Mouse (Mus musculus) frontal cortex, adult (tissue): ENCODE measurements at regions not wholly inside any gene's neighbourhood (a gene's known extent, or its start where the extent isn't known, plus 50 kb on each side); places are given as distances from the start of the nearest gene placed in this dataset.
"Not testable (repeated sequence)": the region's sequence is repeated elsewhere in the genome, so short reads cannot be mapped to it uniquely, and the experiment has no call there.

Source experiments
- ATAC-seq: cut with Nextera tagmentation; 2 replicates; pipeline ENCODE4 v1.9.2; 2017; ENCODE audit warnings: mild to moderate bottlenecking, moderate library complexity, mixed read lengths; ENCODE audit not compliant: low TSS enrichment

DNA sequence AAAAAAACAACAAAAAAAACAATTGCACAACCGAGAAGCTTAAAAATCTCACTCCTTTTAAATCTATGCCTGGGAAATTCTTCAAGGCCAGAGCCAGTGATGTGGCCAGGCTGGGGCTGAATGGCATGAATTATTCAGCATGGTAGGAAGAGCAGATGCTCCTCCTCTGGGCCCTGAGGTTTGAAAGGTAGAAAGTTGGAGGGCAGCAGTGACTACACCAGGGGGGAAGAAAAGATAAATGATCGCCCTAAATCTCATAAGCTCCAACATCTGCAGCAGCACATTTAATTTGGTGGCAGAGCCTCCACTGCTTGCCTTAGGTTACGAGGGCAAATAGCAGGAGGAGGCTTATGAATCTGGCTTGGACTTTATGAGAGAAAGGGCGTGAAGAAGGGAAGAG, 455.1 kb downstream of the Cbln4 start:
- ATAC-seq, result no peak

- peak; percentile 69 for ATAC-seq
These were observed 455.6 kb downstream of the Cbln4 start for GRCm38 (mm10) chr2:171587635-171588034.

GRCm38 (mm10) chr2:171586853-171587220, 456.4 kb downstream of the Cbln4 start:
- ATAC-seq, result no peak

DNA sequence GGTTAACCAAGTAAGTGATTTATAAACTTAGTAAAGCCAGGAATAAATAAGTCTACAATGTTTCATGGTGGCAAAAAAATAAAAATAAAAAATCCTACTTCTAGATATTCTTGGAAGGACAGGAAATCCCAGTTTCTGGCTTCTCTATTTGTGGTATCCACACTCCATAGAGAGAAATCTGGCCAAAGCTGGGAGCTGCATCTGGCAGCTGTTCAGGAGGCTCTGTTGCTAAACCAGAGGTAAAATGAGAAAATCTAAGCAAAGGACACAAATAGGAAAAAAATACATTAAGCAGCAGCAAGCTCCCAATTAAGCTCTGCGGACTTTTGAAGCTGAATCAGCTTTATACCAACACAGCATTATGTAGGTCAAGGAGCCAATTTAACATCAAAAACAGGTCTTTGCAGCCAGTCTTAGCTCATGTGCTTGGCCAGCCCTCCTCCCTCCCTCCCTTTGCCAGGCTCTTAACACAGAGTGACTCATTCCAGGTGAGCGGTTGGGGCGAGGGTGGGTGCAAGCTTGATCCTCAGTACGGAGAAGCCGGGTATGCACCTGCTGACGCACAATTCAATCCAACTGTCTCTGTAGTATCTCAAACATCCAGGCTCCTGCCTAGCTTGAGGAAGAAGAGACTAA, 456.9 kb downstream of the Cbln4 start:
- ATAC-seq, result peak; percentile 88

GRCm38 (mm10) chr2:171574360-171574759, 468.9 kb downstream of the Cbln4 start:
- no peak for ATAC-seq

GRCm38 (mm10) chr2:171562656-171563055, 480.6 kb downstream of the Cbln4 start:
- no peak for ATAC-seq

GRCm38 (mm10) chr2:171542768-171543167, 500.5 kb downstream of the Cbln4 start:
- not testable (repeated sequence) for ATAC-seq

- no peak for ATAC-seq
These were observed 528.4 kb downstream of the Cbln4 start for GRCm38 (mm10) chr2:171514876-171515275.

DNA sequence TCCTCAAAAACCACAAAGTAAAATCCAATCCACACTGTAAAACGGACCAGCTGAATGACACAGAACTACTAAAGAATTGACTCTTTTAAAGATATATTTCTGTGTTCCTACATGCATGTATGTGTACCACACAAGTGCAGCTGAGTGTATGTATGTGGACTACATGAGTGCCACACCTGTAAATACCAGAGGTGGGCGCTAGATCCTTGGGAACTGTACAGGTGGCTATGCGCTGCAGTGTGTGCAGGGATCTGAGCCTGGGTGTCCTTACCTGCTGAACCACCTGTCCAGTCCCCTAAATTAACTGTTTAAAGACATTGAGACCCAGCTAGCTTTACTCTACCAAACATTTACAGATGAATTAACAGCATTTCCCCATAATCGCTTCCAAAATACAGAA, 546.6 kb downstream of the Cbln4 start:
- no peak for ATAC-seq

GRCm38 (mm10) chr2:171493741-171494140, 549.5 kb downstream of the Cbln4 start:
- ATAC-seq, result peak; percentile 78; the same call in 1 of the 2 replicates

DNA sequence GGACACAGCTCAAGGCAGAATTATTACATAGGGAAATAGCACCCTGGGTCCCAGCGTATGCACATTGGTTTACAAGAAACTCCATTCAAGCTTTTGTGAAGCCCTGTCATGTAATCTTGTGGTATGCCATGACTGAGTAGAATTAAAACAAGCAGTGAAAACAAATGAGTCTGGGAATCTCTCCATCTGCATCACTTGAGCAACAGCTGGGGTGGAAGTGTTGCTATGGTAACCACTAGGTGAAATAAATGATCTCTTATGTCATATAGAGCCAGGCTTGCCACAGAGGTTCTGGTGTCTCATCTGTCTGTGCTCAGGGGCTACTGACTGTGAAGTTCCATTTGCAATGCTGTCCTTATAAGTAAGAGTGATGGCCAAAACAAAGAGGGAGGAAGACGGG, 556.0 kb downstream of the Cbln4 start:
- no peak for ATAC-seq

DNA sequence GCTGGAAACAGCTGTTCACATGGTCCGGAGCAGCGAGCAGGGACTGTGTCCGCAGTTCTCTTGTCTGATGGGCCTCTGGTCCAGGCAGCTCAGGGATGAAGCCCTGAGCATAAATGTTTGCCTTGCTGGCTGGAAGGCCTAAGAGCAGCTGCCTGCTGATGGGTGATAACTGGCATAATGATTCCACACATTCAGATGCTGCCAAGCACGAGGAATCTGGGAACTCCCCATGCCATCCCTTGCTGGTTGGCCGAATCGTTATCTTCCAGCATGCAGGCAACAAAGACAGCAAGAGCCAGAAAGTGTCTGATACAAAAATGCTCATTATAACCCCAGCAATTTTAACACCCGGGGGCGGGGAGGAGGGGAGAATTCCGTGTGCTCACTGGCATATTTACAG, 590.0 kb downstream of the Cbln4 start:
- 0 out of 2 replicates have a peak, but pooled peaks have one; percentile 13 for ATAC-seq

- ATAC-seq, result no peak
These were observed 637.2 kb downstream of the Cbln4 start for GRCm38 (mm10) chr2:171406057-171406456.

GRCm38 (mm10) chr2:171388936-171389335, 654.3 kb downstream of the Cbln4 start:
- ATAC-seq, result no peak

DNA sequence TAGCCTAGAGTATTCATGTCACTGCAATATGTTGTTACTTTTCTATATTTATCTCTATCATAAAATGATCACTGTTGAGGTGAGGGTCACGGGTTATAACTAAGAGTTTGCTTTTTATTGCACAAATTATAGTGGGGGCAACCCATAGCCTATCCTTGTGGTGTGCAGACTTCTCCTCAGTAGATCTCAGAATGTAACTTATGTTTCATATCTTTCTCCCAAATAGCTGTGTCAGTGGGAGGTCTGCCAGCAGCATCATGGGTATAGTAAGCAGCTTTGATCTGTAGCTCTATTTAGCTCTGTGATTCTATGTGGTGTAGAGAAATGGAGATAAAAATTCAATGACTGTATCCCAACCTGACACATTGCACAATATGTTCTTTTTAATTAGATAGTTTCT, 641.9 kb downstream of the Dok5 start:
- ATAC-seq, result peak; percentile 31; the same call in 1 of the 2 replicates

DNA sequence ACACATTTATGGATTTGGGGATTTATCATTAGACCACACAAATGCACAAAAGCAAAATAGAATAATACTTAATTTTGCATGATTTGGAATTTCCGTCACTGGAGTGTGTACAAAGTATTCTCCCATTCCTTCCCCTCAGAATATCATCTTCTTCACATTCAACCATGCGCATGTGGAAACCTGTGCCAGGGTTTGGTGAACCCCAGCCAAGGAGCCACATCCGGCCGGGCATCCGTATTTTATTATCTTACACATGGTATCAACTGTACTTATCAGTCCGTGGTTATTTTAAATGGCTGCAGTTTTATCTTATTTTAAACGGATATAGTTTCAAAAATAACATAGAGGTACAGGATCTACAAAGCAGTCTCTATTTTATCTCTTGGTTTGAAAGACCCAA, 641.4 kb downstream of the Dok5 start:
- no peak for ATAC-seq

DNA sequence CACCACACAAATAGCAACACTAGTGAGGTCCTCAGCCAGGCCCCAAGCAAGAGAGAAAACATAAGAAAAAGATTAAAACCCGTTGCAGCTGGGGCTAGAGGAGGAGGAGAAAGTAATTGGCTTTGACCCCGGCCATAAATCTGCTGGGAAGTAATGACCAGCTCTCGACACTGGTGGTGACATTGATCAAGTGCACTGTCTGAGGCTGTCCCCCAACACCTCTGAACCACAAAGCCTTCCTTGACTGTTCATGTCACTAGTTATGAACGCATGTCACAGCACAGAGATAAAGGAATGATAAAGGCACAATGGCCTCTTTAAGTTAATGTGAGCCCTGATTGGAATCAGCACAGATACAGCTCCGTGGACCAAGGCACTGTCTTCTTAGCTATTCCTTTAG, 640.1 kb downstream of the Dok5 start:
- no peak for ATAC-seq

DNA sequence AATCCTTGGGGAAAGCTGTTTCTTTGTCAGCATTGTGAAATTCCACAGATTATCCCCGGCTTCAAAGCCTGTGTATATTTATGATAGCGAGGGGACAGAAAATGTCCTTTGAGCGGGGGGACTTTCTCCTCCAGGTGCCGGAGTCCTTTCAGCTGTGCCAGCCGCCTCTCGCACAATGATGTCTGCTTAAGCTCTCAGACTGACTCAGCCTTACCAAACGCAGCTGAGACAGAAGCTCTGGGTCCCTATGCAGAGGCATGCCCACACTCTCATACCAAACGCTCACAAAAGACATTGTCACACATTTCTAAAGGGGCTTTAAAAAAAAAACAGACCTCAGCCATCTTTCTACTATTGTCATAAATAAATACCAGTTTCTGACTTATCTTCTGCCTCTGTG, 633.9 kb downstream of the Dok5 start:
- ATAC-seq, result peak; percentile 44; the same call in 1 of the 2 replicates

DNA sequence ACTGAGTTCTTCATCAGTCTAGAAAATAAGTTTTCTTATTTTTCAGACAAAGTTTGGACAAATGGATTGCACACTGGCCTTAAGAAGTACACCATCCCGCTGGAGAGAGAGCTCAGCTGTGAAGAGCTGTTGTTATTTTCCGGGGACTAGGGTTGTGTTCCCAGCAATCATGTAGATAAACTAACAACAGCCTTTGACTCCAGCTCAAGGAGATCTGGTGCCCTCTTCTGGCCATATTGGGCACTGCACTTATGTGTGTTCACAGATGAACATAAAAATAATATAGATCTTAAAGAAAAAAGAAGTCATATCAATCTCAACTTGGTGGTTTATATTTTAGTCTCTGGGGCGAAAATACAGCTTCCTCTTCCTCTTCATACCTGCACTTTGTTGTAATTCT, 633.0 kb downstream of the Dok5 start:
- ATAC-seq, result no peak

DNA sequence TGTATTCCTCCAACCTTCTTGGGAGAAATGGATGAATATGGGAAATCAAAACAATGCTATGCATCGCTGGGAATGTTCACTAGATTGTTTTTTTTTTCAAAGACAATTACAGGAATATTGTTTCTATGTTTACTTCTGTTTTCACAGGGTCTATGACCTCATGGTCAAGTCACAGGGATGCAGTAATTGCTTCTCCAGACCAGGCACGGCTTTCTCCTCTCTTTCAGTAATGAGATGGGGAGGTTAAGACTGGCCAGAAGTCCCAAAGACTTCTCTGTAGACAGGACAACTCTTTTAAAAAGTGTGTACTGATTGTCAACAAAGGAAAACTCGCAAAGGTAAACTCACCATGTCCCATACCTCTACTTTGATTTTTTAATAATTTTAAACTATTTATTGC, 631.8 kb downstream of the Dok5 start:
- no peak for ATAC-seq

DNA sequence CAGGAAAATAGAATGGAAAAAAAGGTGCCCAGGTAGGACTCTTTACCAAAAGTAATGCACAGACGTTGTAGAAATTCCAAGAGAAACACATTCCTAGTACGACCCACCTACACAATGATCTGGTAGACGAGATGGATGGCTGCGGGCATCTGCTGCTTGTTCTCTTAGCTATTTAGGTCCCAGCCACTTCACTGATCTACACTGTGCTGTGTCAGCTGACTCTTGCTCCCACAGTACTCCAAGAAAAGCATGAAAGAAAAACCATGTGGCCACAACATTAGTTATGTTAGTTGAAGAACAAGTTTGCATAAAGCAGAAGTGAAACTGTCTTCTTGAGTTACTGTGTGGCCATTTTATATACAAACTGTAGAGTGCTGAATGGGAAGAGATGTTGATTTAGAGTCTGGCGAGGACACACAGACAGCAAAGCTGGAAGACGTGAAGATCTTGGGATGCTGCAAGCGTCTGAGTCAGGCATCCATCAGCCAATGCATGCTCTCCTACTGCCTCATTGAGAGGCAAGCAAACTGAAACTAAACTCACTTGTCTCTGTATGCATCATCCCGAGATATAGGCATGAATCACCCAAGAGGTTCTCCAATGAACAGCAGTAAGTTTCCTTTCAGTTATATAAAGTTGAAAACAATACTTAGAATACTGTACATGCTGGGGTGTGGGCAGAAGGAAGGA, 626.6 kb downstream of the Dok5 start:
- peak; percentile 98 for ATAC-seq

DNA sequence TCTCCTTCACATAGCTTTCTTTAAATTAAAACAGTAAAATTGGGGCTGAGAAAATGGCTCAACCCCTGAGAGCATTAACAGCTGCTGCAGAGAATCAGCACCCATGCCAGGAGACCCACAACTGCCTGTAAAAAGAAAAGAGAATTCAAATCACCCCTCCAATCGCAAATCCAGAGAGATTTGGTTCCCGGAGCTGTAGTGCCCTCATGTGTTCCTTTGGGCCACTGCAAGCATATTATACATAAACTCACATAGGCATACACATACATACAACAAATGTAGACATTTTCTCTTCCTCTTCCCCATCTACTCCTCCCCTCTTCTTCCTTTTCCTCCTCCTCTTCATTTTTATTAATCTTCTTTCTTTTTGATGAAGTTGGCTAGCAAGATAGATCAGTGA, 616.5 kb downstream of the Dok5 start:
- ATAC-seq, result no peak
